Comparison of ENCODE assay signal across 7 mouse cellular contexts in genomic region chr3:58691374-58691939, GRCm38 (mm10). TPM values are rescaled to one million over a fixed set of nuclear protein-coding genes. Genes with fewer than 3 reads are reported as not detected.
DNase-seq lines count a peak whose midpoint lies in the region; ATAC-seq and TF ChIP-seq lines count a peak whose summit lies in the region.

No protein-coding gene starts in this region.

- H3K9me3 ChIP-seq in limb, embryonic 14.5 days (ENCODE audit: control insufficient read depth, low read length): no peaks in the 10 kb centered on the region
- H3K9me3 ChIP-seq in midbrain, embryonic 16.5 days (replicated peaks; ENCODE audit: control insufficient read depth, low read length, poor library complexity, severe bottlenecking): no peaks in the 10 kb centered on the region

- TF ChIP-seq POLR2A in limb, embryonic 14.5 days (IDR thresholded peaks at IDR 0.05; ENCODE audit: borderline replicate concordance, extremely low read depth, insufficient read depth, insufficient read length): no peak

- no peaks in the 10 kb centered on the region for H3K36me3 ChIP-seq in limb, embryonic 14.5 days (ENCODE audit: control insufficient read depth, insufficient read depth, low read length)
- H3K36me3 ChIP-seq in midbrain, embryonic 16.5 days (ENCODE audit: control insufficient read depth, insufficient read depth, low read length): no peaks in the 10 kb centered on the region

- H3K27me3 ChIP-seq in limb, embryonic 14.5 days (ENCODE audit: control insufficient read depth, insufficient read depth, low read length): 0 out of 2 replicates have a peak, but pooled peaks cover 3% of the 10 kb centered on the region
- H3K27me3 ChIP-seq in midbrain, embryonic 16.5 days (ENCODE audit: control insufficient read depth, insufficient read depth, low read depth, low read length): no peaks in the 10 kb centered on the region

- H3K9ac ChIP-seq in limb, embryonic 14.5 days (ENCODE audit: low read depth, low read length, severe bottlenecking): peak overlapping the region; percentile 84
- H3K9ac ChIP-seq in midbrain, embryonic 16.5 days (ENCODE audit: low read depth, low read length): peak overlapping the region; percentile 95

- WGBS in limb, embryonic 14.5 days: 0% methylated on average over 20 of the region's 65 CpGs
- WGBS in midbrain, embryonic 16.5 days: 0% methylated on average over 46 of the region's 65 CpGs

- peak overlapping the region; percentile 82 for H3K4me3 ChIP-seq in limb, embryonic 14.5 days (replicated peaks; ENCODE audit: low read length)
- peak overlapping the region; percentile 93 for H3K4me3 ChIP-seq in midbrain, embryonic 16.5 days (ENCODE audit: low read depth, low read length)

- H3K27ac ChIP-seq in limb, embryonic 14.5 days (replicated peaks; ENCODE audit: low read depth, low read length): peak overlapping the region; percentile 80
- H3K27ac ChIP-seq in midbrain, embryonic 16.5 days (ENCODE audit: low read length): peak overlapping the region; percentile 92

- H3K4me1 ChIP-seq in limb, embryonic 14.5 days (ENCODE audit: control insufficient read depth, insufficient read depth, low read length): peaks cover 27% of the 10 kb centered on the region
- peaks cover 16% of the 10 kb centered on the region for H3K4me1 ChIP-seq in midbrain, embryonic 16.5 days (ENCODE audit: control insufficient read depth, insufficient read depth, low read length)

- H3K4me2 ChIP-seq in limb, embryonic 14.5 days (replicated peaks; ENCODE audit: low read depth, low read length, severe bottlenecking): peak overlapping the region; percentile 85
- peak overlapping the region; percentile 61 for H3K4me2 ChIP-seq in midbrain, embryonic 16.5 days (ENCODE audit: low read length)

- DNase-seq in adipocyte (ENCODE audit: low spot score): peak; percentile 64
- DNase-seq in embryo, embryonic 10.5 days (ENCODE audit: low spot score): peak; percentile 59
- peak; percentile 69 for DNase-seq in kidney, adult 11 months
- DNase-seq in limb, embryonic 14.5 days (ENCODE audit: low spot score): no peak
- peak; percentile 47 to 49 for DNase-seq in spleen, postnatal 10 days (ENCODE audit: low spot score in 2 of 2)

- 0 out of 2 replicates have a peak, but pooled peaks have one; percentile 5 for ATAC-seq in granulocyte monocyte progenitor cell, adult 5-6 weeks (replicated peaks; ENCODE audit: poor library complexity, severe bottlenecking)
- ATAC-seq in limb, embryonic 14.5 days (ENCODE audit: low FRiP score, low read depth): no peak; the same call in 1 of the 2 replicates
- peak; percentile 36 for ATAC-seq in midbrain, embryonic 16.5 days

RNA-seq across cellular contexts. Expression of gene Siah2, which starts 0.7 kb away (rescaled TPM):
- total RNA-seq in granulocyte monocyte progenitor cell, adult 5-6 weeks (2014; fragmentation: Nextera tagmentation): 8.3 and 9.4 TPM in 2 replicates
- total RNA-seq in granulocyte monocyte progenitor cell, adult 5-6 weeks (2017): 8.7 and 13.8 TPM in 2 replicates
- polyA plus RNA-seq in limb, embryonic 14.5 days (2012; rRNA removed): 12.2 and 16.9 TPM in 2 replicates
- 7.5 and 10.7 TPM in 2 replicates for polyA plus RNA-seq in limb, embryonic 14.5 days (2014; fragmentation: Nextera tagmentation; extraction: Ambion mirVana)
- polyA plus RNA-seq in midbrain, embryonic 16.5 days (2015; fragmentation: Nextera tagmentation; extraction: Ambion mirVana): 8.9 and 10.7 TPM in 2 replicates

RNA-seq across cellular contexts. Expression of gene Erich6, which starts 54.5 kb away (rescaled TPM):
- not detected in 2 replicates for total RNA-seq in granulocyte monocyte progenitor cell, adult 5-6 weeks (2014; fragmentation: Nextera tagmentation)
- not detected in 2 replicates for total RNA-seq in granulocyte monocyte progenitor cell, adult 5-6 weeks (2017)
- 0.09 and 0.21 TPM in 2 replicates for polyA plus RNA-seq in limb, embryonic 14.5 days (2012; rRNA removed)
- polyA plus RNA-seq in limb, embryonic 14.5 days (2014; fragmentation: Nextera tagmentation; extraction: Ambion mirVana): not detected in 2 replicates
- 0.19 and 0.26 TPM in 2 replicates for polyA plus RNA-seq in midbrain, embryonic 16.5 days (2015; fragmentation: Nextera tagmentation; extraction: Ambion mirVana)
